Mouse (Mus musculus): ENCODE results near the gene Tex19.2. TPM values are rescaled to one million over a fixed set of nuclear protein-coding genes. Genes with fewer than 3 reads are reported as not detected.
A peak's percentile ranks its signal among the peaks of the same experiment; 100 is the strongest.
"Not testable (repeated sequence)": the region's sequence is repeated elsewhere in the genome, so short reads cannot be mapped to it uniquely, and the experiment has no call there.

Tex19.2 gene
- polyA plus RNA-seq, 1 experiment from 2014 or later: 0.05 TPM

DNA sequence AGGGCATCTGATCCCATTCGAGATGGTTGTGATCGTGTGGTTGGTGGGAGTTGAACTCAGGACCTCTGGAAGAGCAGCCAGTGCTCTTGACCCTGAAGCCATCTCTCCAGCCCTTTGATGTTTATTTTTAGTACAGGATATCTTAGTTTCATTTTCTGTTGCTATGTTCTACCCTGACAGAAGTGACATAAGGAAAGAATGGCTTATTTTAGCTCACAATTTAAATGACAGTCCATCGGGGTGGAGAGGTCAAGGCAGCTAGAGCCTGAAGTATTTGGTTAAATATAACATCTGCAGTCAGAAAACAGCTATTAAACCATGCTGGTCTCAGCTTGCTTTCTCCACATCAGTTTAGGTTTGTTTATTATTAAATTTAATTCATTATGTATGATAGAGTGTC is 2.7 kb upstream of the Tex19.2 start:
- Histone ChIP-seq H3K4me3 (ENCODE audit: low read depth, low read length) (no peak overlapping the region), H3K36me3 (ENCODE audit: control insufficient read depth, insufficient read depth) (no peaks in the 10 kb centered on the region)
- WGBS (ENCODE audit: insufficient replicate concordance): 57% methylated on average over 3 of the region's 3 CpGs

GRCm38 (mm10) chr11:121118106-121118505 is 371 bp downstream of the Tex19.2 start:
- no peak for ATAC-seq (ENCODE audit: low read depth)
- 80% methylated on average over 18 of the region's 18 CpGs for WGBS (ENCODE audit: insufficient replicate concordance)

More for the DNA sequence above, 2.7 kb upstream of the Tex19.2 start:
- Histone ChIP-seq H3K27me3 (ENCODE audit: control insufficient read depth, insufficient read depth, low read depth, low read length) (no peaks in the 10 kb centered on the region), H3K9ac (ENCODE audit: low read depth, low read length) (no peak overlapping the region), H3K4me2 (ENCODE audit: low read depth, low read length) (no peak overlapping the region), H3K4me1 (ENCODE audit: control insufficient read depth, low read depth, low read length) (no peaks in the 10 kb centered on the region; the same call in 1 of the 2 replicates), H3K27ac (ENCODE audit: low read length) (no peak overlapping the region), H3K9me3 (replicated peaks; ENCODE audit: control insufficient read depth, low read length) (no peaks in the 10 kb centered on the region)
- no peak for ATAC-seq (ENCODE audit: low read depth)

GRCm38 (mm10) chr11:121112091-121112775 is 6.2 kb downstream of the Tex19.2 start:
- no peak overlapping the region for H3K27ac ChIP-seq (ENCODE audit: low read length)
- no peaks in the 10 kb centered on the region for H3K9me3 ChIP-seq (replicated peaks; ENCODE audit: control insufficient read depth, low read length)
- H3K27me3 ChIP-seq (ENCODE audit: control insufficient read depth, insufficient read depth, low read depth, low read length): no peaks in the 10 kb centered on the region
- H3K4me2 ChIP-seq (ENCODE audit: low read depth, low read length): no peak overlapping the region
- no peak overlapping the region for H3K9ac ChIP-seq (ENCODE audit: low read depth, low read length)
- no peaks in the 10 kb centered on the region for H3K4me1 ChIP-seq (ENCODE audit: control insufficient read depth, low read depth, low read length)
- no peak for ATAC-seq (ENCODE audit: low read depth)
- H3K36me3 ChIP-seq (ENCODE audit: control insufficient read depth, insufficient read depth): no peaks in the 10 kb centered on the region
- WGBS (ENCODE audit: insufficient replicate concordance): 54% methylated on average over 5 of the region's 5 CpGs
- H3K4me3 ChIP-seq (ENCODE audit: low read depth, low read length): no peak overlapping the region

More at GRCm38 (mm10) chr11:121118106-121118505, 371 bp downstream of the Tex19.2 start:
- H3K9me3 ChIP-seq (replicated peaks; ENCODE audit: control insufficient read depth, low read length): no peaks in the 10 kb centered on the region
- no peak overlapping the region for H3K27ac ChIP-seq (ENCODE audit: low read length)
- H3K9ac ChIP-seq (ENCODE audit: low read depth, low read length): no peak overlapping the region
- H3K27me3 ChIP-seq (ENCODE audit: control insufficient read depth, insufficient read depth, low read depth, low read length): no peaks in the 10 kb centered on the region
- H3K36me3 ChIP-seq (ENCODE audit: control insufficient read depth, insufficient read depth): no peaks in the 10 kb centered on the region
- H3K4me1 ChIP-seq (ENCODE audit: control insufficient read depth, low read depth, low read length): no peaks in the 10 kb centered on the region
- no peak overlapping the region for H3K4me3 ChIP-seq (ENCODE audit: low read depth, low read length)
- H3K4me2 ChIP-seq (ENCODE audit: low read depth, low read length): no peak overlapping the region

GRCm38 (mm10) chr11:121111601-121112000 is 6.9 kb downstream of the Tex19.2 start:
- WGBS (ENCODE audit: insufficient replicate concordance): 44% methylated on average over 1 of the region's 1 CpGs
- no peaks in the 10 kb centered on the region for H3K27me3 ChIP-seq (ENCODE audit: control insufficient read depth, insufficient read depth, low read depth, low read length)
- H3K4me1 ChIP-seq (ENCODE audit: control insufficient read depth, low read depth, low read length): no peaks in the 10 kb centered on the region
- no peaks in the 10 kb centered on the region for H3K9me3 ChIP-seq (replicated peaks; ENCODE audit: control insufficient read depth, low read length)
- no peak overlapping the region for H3K9ac ChIP-seq (ENCODE audit: low read depth, low read length)
- H3K4me2 ChIP-seq (ENCODE audit: low read depth, low read length): no peak overlapping the region
- no peak for ATAC-seq (ENCODE audit: low read depth)
- no peaks in the 10 kb centered on the region for H3K36me3 ChIP-seq (ENCODE audit: control insufficient read depth, insufficient read depth)
- no peak overlapping the region for H3K4me3 ChIP-seq (ENCODE audit: low read depth, low read length)
- H3K27ac ChIP-seq (ENCODE audit: low read length): no peak overlapping the region

GRCm38 (mm10) chr11:121111051-121111450 is 7.4 kb downstream of the Tex19.2 start:
- Histone ChIP-seq H3K9ac (ENCODE audit: low read depth, low read length) (no peak overlapping the region), H3K4me2 (ENCODE audit: low read depth, low read length) (no peak overlapping the region), H3K27me3 (ENCODE audit: control insufficient read depth, insufficient read depth, low read depth, low read length) (no peaks in the 10 kb centered on the region), H3K4me3 (ENCODE audit: low read depth, low read length) (no peak overlapping the region), H3K36me3 (ENCODE audit: control insufficient read depth, insufficient read depth) (no peaks in the 10 kb centered on the region), H3K27ac (ENCODE audit: low read length) (no peak overlapping the region), H3K9me3 (replicated peaks; ENCODE audit: control insufficient read depth, low read length) (no peaks in the 10 kb centered on the region), H3K4me1 (ENCODE audit: control insufficient read depth, low read depth, low read length) (no peaks in the 10 kb centered on the region)
- 57% methylated on average over 3 of the region's 3 CpGs for WGBS (ENCODE audit: insufficient replicate concordance)
- no peak for ATAC-seq (ENCODE audit: low read depth)

- Histone ChIP-seq H3K9ac (ENCODE audit: low read depth, low read length) (no peak overlapping the region), H3K27ac (ENCODE audit: low read length) (no peak overlapping the region), H3K9me3 (replicated peaks; ENCODE audit: control insufficient read depth, low read length) (no peaks in the 10 kb centered on the region), H3K4me1 (ENCODE audit: control insufficient read depth, low read depth, low read length) (no peaks in the 10 kb centered on the region), H3K36me3 (ENCODE audit: control insufficient read depth, insufficient read depth) (no peaks in the 10 kb centered on the region), H3K4me3 (ENCODE audit: low read depth, low read length) (no peak overlapping the region), H3K27me3 (ENCODE audit: control insufficient read depth, insufficient read depth, low read depth, low read length) (no peaks in the 10 kb centered on the region), H3K4me2 (ENCODE audit: low read depth, low read length) (no peak overlapping the region)
- ATAC-seq (ENCODE audit: low read depth): peak; percentile 43; the same call in 1 of the 2 replicates
- 19% methylated on average over 2 of the region's 2 CpGs for WGBS (ENCODE audit: insufficient replicate concordance)
Measured at GRCm38 (mm10) chr11:121109986-121110385, 8.5 kb downstream of the Tex19.2 start.

GRCm38 (mm10) chr11:121108061-121108460 is 10.4 kb downstream of the Tex19.2 start:
- H3K4me1 ChIP-seq (ENCODE audit: control insufficient read depth, low read depth, low read length): no peaks in the 10 kb centered on the region
- H3K27ac ChIP-seq (ENCODE audit: low read length): no peak overlapping the region
- peak; percentile 45; the same call in 1 of the 2 replicates for ATAC-seq (ENCODE audit: low read depth)
- no peak overlapping the region for H3K4me2 ChIP-seq (ENCODE audit: low read depth, low read length)
- no peak overlapping the region for H3K9ac ChIP-seq (ENCODE audit: low read depth, low read length)
- WGBS (ENCODE audit: insufficient replicate concordance): 49% methylated on average over 9 of the region's 9 CpGs
- no peaks in the 10 kb centered on the region for H3K9me3 ChIP-seq (replicated peaks; ENCODE audit: control insufficient read depth, low read length)
- no peak overlapping the region for H3K4me3 ChIP-seq (ENCODE audit: low read depth, low read length)
- no peaks in the 10 kb centered on the region for H3K27me3 ChIP-seq (ENCODE audit: control insufficient read depth, insufficient read depth, low read depth, low read length)
- no peaks in the 10 kb centered on the region for H3K36me3 ChIP-seq (ENCODE audit: control insufficient read depth, insufficient read depth)

DNA sequence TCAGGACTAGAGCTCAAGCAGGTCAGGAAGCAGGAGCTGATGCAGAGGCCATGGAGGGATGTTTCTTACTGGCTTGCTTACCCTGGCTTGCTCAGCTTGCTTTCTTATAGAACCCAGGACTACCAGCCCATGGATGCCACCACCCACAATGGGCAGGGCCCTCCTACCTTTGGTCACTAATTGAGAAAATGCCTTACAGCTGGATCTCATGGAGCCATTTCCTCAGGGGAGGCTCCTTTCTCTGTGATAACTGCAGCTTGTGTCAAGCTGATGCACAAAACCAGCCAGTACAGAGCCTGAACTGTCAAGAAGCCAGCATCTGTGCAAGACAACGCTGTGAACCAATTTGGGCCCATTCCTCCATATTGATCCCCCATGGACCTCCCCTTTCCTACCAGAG is 11.2 kb downstream of the Tex19.2 start:
- H3K27ac ChIP-seq (ENCODE audit: low read length); H3K4me2 ChIP-seq (ENCODE audit: low read depth, low read length); H3K4me3 ChIP-seq (ENCODE audit: low read depth, low read length); H3K36me3 ChIP-seq (ENCODE audit: control insufficient read depth, insufficient read depth); H3K4me1 ChIP-seq (ENCODE audit: control insufficient read depth, low read depth, low read length); H3K9me3 ChIP-seq (replicated peaks; ENCODE audit: control insufficient read depth, low read length); H3K9ac ChIP-seq (ENCODE audit: low read depth, low read length); H3K27me3 ChIP-seq (ENCODE audit: control insufficient read depth, insufficient read depth, low read depth, low read length); ATAC-seq (ENCODE audit: low read depth): not testable (repeated sequence)
- 70% methylated on average over 1 of the region's 1 CpGs for WGBS (ENCODE audit: insufficient replicate concordance)

GRCm38 (mm10) chr11:121101124-121101805 is 17.2 kb downstream of the Tex19.2 start:
- H3K9ac ChIP-seq (ENCODE audit: low read depth, low read length): no peak overlapping the region
- no peaks in the 10 kb centered on the region for H3K9me3 ChIP-seq (replicated peaks; ENCODE audit: control insufficient read depth, low read length)
- no peak overlapping the region for H3K27ac ChIP-seq (ENCODE audit: low read length)
- no peak overlapping the region for H3K4me3 ChIP-seq (ENCODE audit: low read depth, low read length)
- H3K27me3 ChIP-seq (ENCODE audit: control insufficient read depth, insufficient read depth, low read depth, low read length): no peaks in the 10 kb centered on the region
- no peaks in the 10 kb centered on the region for H3K36me3 ChIP-seq (ENCODE audit: control insufficient read depth, insufficient read depth)
- H3K4me1 ChIP-seq (ENCODE audit: control insufficient read depth, low read depth, low read length): peaks cover 3% of the 10 kb centered on the region
- H3K4me2 ChIP-seq (ENCODE audit: low read depth, low read length): no peak overlapping the region
- WGBS (ENCODE audit: insufficient replicate concordance): 44% methylated on average over 4 of the region's 4 CpGs
- no peak for ATAC-seq (ENCODE audit: low read depth)

Data from liver, embryonic 16.5 days (tissue).